Mouse (Mus musculus) stomach, postnatal 0 days (tissue): ENCODE data around the gene Maneal. TPM values are rescaled to one million over a fixed set of nuclear protein-coding genes. Genes with fewer than 3 reads are reported as not detected.
A peak's percentile ranks its signal among the peaks of the same experiment; 100 is the strongest.

Experiments
- ATAC-seq: fragments of 200-750 bp; cut with Nextera tagmentation; 2 replicates; pipeline ENCODE4 v1.8.0; 2017; ENCODE audit not compliant: low FRiP score, low TSS enrichment
- DNase-seq: peaks from one replicate; pipeline ENCODE4 v3.0.0-alpha.2; 2016; ENCODE audit warnings: low spot score
- H3K27ac ChIP-seq: fragments of 300-500 bp; sonication (generic); replicated peaks from 2 replicates; pipeline ENCODE4 v1.5.1; 2014; ENCODE audit warnings: mild to moderate bottlenecking, control low read depth
- H3K27me3 ChIP-seq: fragments of 300-500 bp; sonication (generic); 2 replicates; pipeline ENCODE4 v1.6.1; 2014; ENCODE audit warnings: low read length; ENCODE audit not compliant: control insufficient read depth, insufficient read depth
- H3K36me3 ChIP-seq: fragments of 300-500 bp; sonication (generic); 2 replicates; pipeline ENCODE4 v1.6.1; 2014; ENCODE audit warnings: low read length, mixed read lengths; ENCODE audit not compliant: control insufficient read depth, insufficient read depth
- H3K4me1 ChIP-seq: fragments of 300-500 bp; sonication (generic); replicated peaks from 2 replicates; pipeline ENCODE4 v1.6.1; 2014; ENCODE audit warnings: antibody characterized with exemption; ENCODE audit not compliant: control insufficient read depth, insufficient read depth
- H3K4me2 ChIP-seq: fragments of 300-500 bp; sonication (generic); replicated peaks from 2 replicates; pipeline ENCODE4 v1.6.1; 2014; ENCODE audit warnings: low read depth, mild to moderate bottlenecking, control low read depth, moderate library complexity
- H3K4me3 ChIP-seq: fragments of 300-500 bp; sonication (generic); 2 replicates; pipeline ENCODE4 v1.5.1; 2014; ENCODE audit warnings: low read depth, low read length, control low read depth
- H3K9ac ChIP-seq: fragments of 300-500 bp; sonication (generic); 2 replicates; pipeline ENCODE4 v1.6.1; 2014; ENCODE audit warnings: mild to moderate bottlenecking, low read length, control low read depth, mixed read lengths
- H3K9me3 ChIP-seq: fragments of 300-500 bp; sonication (generic); 2 replicates; pipeline ENCODE4 v1.6.1; 2016; ENCODE audit warnings: low read length; ENCODE audit not compliant: control insufficient read depth
- CTCF ChIP-seq: IDR thresholded peaks from 2 replicates; pipeline ENCODE4 v1.5.1; 2016; ENCODE audit warnings: antibody characterized with exemption, low read depth, mild to moderate bottlenecking, moderate library complexity
- EP300 ChIP-seq: optimal IDR thresholded peaks from 2 replicates; pipeline ENCODE3; 2016; ENCODE audit warnings: antibody characterized with exemption
- WGBS: fragments of 180-500 bp; shearing (Covaris S2); extraction: QIAGEN DNeasy Blood & Tissue Kit; methylation state at CpG from one replicate; pipeline ENCODE4 v1.1.7; 2014; 5-methylcytosine and 5-hydroxymethylcytosine counted together
- polyA plus RNA-seq: library from polyadenylated mRNA; unstranded; fragments of >200 nt; fragmentation: Nextera tagmentation; extraction: Ambion mirVana; gene quantifications from 2 replicates; pipeline ENCODE4 v1.2.1, GENCODE M21; 2015

Maneal gene
- polyA plus RNA-seq, 1 experiment from 2014 or later: 0.21 TPM

DNA sequence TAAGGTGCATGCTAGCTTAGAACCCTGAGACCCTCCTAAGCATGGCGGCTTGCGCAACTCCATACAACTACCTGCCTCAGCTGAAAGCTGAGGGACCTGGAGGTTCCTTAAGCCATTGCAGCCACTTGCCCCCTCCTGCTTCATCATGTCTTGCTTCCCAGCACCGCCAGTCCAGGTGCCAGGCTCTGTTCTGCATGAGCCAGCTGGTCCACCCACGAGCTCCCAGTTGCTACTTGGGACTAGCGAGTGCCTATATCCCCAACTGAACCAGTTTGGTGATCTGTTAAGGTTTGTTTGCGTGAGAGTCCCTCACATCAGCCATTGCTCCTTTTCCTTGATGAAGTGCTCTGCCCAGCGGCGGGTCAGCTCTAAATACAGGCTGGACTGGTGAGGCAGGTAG lies 5.7 kb downstream of the Maneal start:
- H3K27ac ChIP-seq: no peak overlapping the region
- TF ChIP-seq EP300 (no peak), CTCF (no peak)
- H3K9me3 ChIP-seq: no peaks in the 10 kb centered on the region
- H3K4me2 ChIP-seq: no peak overlapping the region
- H3K36me3 ChIP-seq: peaks cover 19% of the 10 kb centered on the region; the same call in 1 of the 2 replicates
- peaks cover 2% of the 10 kb centered on the region; the same call in 1 of the 2 replicates for H3K27me3 ChIP-seq
- H3K4me1 ChIP-seq: no peaks in the 10 kb centered on the region
- H3K4me3 ChIP-seq: no peak overlapping the region
- WGBS: 93% methylated on average over 8 of the region's 8 CpGs
- no peak for ATAC-seq
- no peak for DNase-seq
- no peak overlapping the region for H3K9ac ChIP-seq

DNA sequence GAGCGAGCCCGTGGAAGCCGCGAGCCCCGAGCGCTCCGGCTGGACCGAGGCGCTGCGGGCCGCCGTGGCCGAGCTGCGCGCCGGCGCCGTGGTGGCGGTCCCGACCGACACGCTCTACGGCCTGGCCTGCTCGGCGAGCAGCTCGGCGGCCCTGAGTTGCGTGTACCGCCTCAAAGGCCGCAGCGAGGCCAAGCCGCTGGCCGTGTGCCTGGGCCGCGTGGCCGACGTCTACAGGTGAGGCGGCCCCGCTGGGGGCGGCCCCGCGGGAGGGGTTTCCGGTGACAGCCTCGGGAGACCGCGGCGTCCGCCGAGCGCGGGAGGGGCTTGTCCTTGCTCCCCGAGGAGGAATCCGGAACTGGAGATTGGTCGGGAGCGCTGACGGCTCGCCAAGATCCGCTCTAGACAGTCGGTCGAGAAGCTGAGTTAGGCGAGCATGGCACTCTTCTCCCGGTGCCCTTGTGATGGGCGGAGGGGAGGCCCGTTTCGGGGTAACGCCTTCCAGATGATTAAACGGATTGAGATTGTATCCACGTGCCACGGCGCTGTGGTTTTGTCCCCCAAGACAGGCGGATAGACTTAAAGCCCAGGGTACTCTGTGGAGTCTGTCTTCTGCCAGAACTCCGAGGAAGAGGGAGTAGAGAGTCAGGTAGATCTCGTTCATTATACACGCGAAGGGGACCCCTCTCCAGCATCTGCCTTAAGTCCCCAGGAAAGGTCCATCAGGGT lies 10.9 kb downstream of the Maneal start, which contains the start of gene 1110065P20Rik:
Gene 1110065P20Rik, minus strand, starts transcription at position 264 of the 726 bp plus-strand sequence.
- DNase-seq: peak; percentile 91
- 1% methylated on average over 74 of the region's 75 CpGs for WGBS
- TF ChIP-seq EP300 (no peak), CTCF (no peak)

DNA sequence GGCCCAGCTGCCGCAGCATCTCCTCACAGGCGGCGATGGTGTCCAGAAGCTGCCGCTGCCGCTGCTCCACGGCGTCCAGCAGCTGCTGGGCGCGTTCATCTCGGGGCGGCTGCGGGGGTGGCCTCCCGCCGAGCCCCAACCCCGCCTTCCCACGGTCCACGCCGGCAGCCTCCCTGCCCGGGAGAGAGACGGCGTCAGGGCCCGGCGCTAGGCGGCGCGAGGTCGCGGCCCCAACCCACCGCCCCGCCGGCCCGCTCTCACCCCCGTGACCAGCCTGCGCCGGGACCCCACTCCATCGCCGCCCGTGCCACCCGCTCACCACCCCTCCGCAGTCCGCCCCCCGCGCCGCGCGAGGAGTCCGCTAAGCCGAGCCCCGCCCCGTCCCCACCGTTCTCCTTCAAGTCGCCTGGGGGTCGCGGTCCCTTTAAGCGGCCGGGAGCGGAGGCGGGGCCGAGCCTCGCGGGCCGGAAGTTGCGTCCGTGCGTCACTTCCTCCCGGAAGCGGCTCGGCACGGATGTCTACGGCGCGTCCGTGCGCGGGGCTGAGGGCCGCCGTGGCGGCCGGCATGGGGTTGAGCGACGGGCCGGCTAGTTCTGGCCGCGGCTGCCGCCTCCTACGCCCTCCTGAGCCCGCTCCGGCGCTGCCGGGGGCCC lies 11.6 kb downstream of the Maneal start, which contains the start of gene Yrdc:
Gene Yrdc, plus strand, starts transcription at position 419 of the 653 bp plus-strand sequence.
- Histone ChIP-seq H3K27ac (peak within 1 kb of the TSS; percentile 97), H3K9ac (peak within 1 kb of the TSS; percentile 86), H3K4me1 (peaks cover 3% of the 10 kb centered on the region; the same call in 1 of the 2 replicates), H3K27me3 (no peaks in the 10 kb centered on the region), H3K9me3 (no peaks in the 10 kb centered on the region), H3K36me3 (peaks cover 10% of the 10 kb centered on the region; the same call in 1 of the 2 replicates), H3K4me3 (peak within 1 kb of the TSS; percentile 97), H3K4me2 (peak within 1 kb of the TSS; percentile 81)
- peak; percentile 95 for ATAC-seq
- TF ChIP-seq EP300 (no peak), CTCF (peak; percentile 43; the same call in 1 of the 2 replicates)
- WGBS: 1% methylated on average over 83 of the region's 90 CpGs
- peak; percentile 96 for DNase-seq

More for the DNA sequence above, 10.9 kb downstream of the Maneal start, which contains the start of gene 1110065P20Rik:
- no peaks in the 10 kb centered on the region for H3K27me3 ChIP-seq
- peak within 1 kb of the TSS; percentile 86 for H3K9ac ChIP-seq
- peak within 1 kb of the TSS; percentile 81 for H3K4me2 ChIP-seq
- peak within 1 kb of the TSS; percentile 97 for H3K27ac ChIP-seq
- H3K9me3 ChIP-seq: no peaks in the 10 kb centered on the region
- H3K4me3 ChIP-seq: peak within 1 kb of the TSS; percentile 97
- H3K36me3 ChIP-seq: peaks cover 15% of the 10 kb centered on the region; the same call in 1 of the 2 replicates
- peaks cover 3% of the 10 kb centered on the region; the same call in 1 of the 2 replicates for H3K4me1 ChIP-seq
- ATAC-seq: peak; percentile 71

DNA sequence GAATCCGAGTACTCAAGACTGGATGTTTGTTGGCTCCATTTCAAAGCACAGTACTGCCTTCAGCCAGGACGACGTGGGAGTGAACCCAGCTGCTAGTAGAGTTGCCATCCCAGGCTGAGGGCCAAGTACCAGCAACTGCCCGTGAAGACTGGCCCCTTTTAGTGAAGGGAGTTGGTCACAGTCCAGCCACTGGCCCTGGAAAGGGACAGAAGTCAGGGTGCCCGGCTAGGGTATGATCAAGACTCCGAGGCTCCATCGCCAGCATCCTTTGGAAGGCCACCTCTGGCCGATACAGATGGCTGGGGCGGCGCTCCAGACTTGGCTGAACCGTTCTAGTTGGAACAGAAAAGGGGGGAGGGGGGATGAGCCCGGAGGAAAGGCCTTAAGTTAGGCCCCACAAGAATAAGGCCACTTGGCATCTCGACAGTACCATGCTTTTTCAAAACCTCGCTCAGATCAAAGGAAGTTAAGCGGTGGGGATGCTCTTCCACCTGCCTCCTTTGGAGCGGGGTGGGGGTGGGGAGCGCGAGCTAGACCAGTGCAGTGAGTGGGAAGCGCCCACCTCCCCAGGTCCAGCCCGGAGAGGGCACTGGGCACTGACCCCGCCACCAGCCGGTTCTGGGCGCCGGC lies 12.2 kb downstream of the Maneal start:
- Histone ChIP-seq H3K4me2 (peak overlapping the region; percentile 81), H3K27ac (peak overlapping the region; percentile 97), H3K9ac (peak overlapping the region; percentile 86), H3K9me3 (no peaks in the 10 kb centered on the region), H3K4me1 (peaks cover 3% of the 10 kb centered on the region; the same call in 1 of the 2 replicates), H3K27me3 (no peaks in the 10 kb centered on the region), H3K36me3 (peaks cover 10% of the 10 kb centered on the region; the same call in 1 of the 2 replicates), H3K4me3 (peak overlapping the region; percentile 97)
- TF ChIP-seq CTCF: no peak
- TF ChIP-seq EP300: no peak
- WGBS: 3% methylated on average over 24 of the region's 24 CpGs
- peak; percentile 5 for ATAC-seq
- peak; percentile 43 for DNase-seq

DNA sequence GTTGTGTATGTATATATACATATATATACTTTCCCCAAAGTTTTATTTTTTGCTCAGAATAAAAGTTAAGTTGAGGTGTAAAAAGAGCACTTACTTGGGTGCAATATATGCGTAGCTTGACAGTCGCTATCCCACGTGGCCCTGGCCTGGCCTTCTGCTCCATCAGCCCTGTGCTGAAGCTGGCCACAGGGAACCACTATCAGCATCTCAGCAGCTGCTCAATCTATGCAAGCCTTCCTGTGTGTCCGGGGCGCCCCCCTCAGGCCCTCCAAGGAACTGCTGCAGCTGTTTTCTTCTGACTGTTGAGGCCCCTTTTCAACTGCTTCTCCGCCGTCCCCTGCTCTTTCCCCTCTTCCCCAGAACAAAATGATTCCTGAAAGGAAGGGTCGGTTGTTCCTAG lies 14.4 kb downstream of the Maneal start:
- TF ChIP-seq CTCF (peak; percentile 95), EP300 (no peak)
- ATAC-seq: no peak
- no peaks in the 10 kb centered on the region for H3K9me3 ChIP-seq
- H3K27me3 ChIP-seq: no peaks in the 10 kb centered on the region
- H3K4me1 ChIP-seq: peaks cover 3% of the 10 kb centered on the region; the same call in 1 of the 2 replicates
- H3K27ac ChIP-seq: no peak overlapping the region
- H3K4me2 ChIP-seq: no peak overlapping the region
- H3K4me3 ChIP-seq: no peak overlapping the region
- WGBS: 4% methylated on average over 8 of the region's 8 CpGs
- no peaks in the 10 kb centered on the region for H3K36me3 ChIP-seq
- DNase-seq: peak; percentile 79
- no peak overlapping the region for H3K9ac ChIP-seq
